Mouse (Mus musculus) embryonic facial prominence, embryonic 14.5 days (tissue): ENCODE measurements around the gene Tbx5. TPM values are rescaled to one million over a fixed set of nuclear protein-coding genes. Genes with fewer than 3 reads are reported as not detected.

Experiments
- ATAC-seq: fragments of 200-750 bp; cut with Nextera tagmentation; 2 replicates; pipeline ENCODE4 v1.8.0; 2017; ENCODE audit warnings: low read depth, moderate number of reproducible peaks, moderate TSS enrichment
- DNase-seq: peaks from one replicate; pipeline ENCODE4 v3.0.0-alpha.2; 2015; ENCODE audit warnings: low spot score
- H3K27ac ChIP-seq: fragments of 300-500 bp; sonication (generic); replicated peaks from 2 replicates; pipeline ENCODE4 v1.5.1; 2014; ENCODE audit warnings: low read depth, mild to moderate bottlenecking, low read length, moderate library complexity
- H3K27me3 ChIP-seq: fragments of 300-500 bp; sonication (generic); replicated peaks from 2 replicates; pipeline ENCODE4 v1.6.1; 2014; ENCODE audit warnings: low read length; ENCODE audit not compliant: control insufficient read depth, insufficient read depth
- H3K36me3 ChIP-seq: fragments of 300-500 bp; sonication (generic); 2 replicates; pipeline ENCODE4 v1.6.1; 2014; ENCODE audit warnings: low read length, mixed read lengths; ENCODE audit not compliant: control insufficient read depth, insufficient read depth
- H3K4me1 ChIP-seq: fragments of 300-500 bp; sonication (generic); 2 replicates; pipeline ENCODE4 v1.6.1; 2014; ENCODE audit warnings: antibody characterized with exemption, low read length; ENCODE audit not compliant: control insufficient read depth, insufficient read depth
- H3K4me2 ChIP-seq: fragments of 300-500 bp; sonication (generic); 2 replicates; pipeline ENCODE4 v1.6.1; 2014; ENCODE audit warnings: low read depth, mild to moderate bottlenecking, low read length, moderate library complexity, mixed read lengths
- H3K4me3 ChIP-seq: fragments of 300-500 bp; sonication (generic); 2 replicates; pipeline ENCODE4 v1.5.1; 2014; ENCODE audit warnings: low read depth, mild to moderate bottlenecking, low read length
- H3K9ac ChIP-seq: fragments of 300-500 bp; sonication (generic); 2 replicates; pipeline ENCODE4 v1.6.1; 2014; ENCODE audit warnings: low read depth, mild to moderate bottlenecking, low read length, moderate library complexity, mixed read lengths
- H3K9me3 ChIP-seq: fragments of 300-500 bp; sonication (generic); 2 replicates; pipeline ENCODE4 v1.6.1; 2016; ENCODE audit warnings: low read length; ENCODE audit not compliant: control insufficient read depth
- WGBS: fragments of 180-500 bp; shearing (Covaris S2); extraction: QIAGEN DNeasy Blood & Tissue Kit; methylation state at CpG from one replicate; pipeline ENCODE4 v1.1.7; 2014; 5-methylcytosine and 5-hydroxymethylcytosine counted together
- polyA plus RNA-seq: library from polyadenylated mRNA; unstranded; fragments of >200 nt; fragmentation: Nextera tagmentation; extraction: Ambion mirVana; gene quantifications from 2 replicates; pipeline ENCODE4 v1.2.1, GENCODE M21; 2014

Gene Tbx5
- polyA plus RNA-seq = 0.24 and 1.5 TPM in 2 replicates

DNA sequence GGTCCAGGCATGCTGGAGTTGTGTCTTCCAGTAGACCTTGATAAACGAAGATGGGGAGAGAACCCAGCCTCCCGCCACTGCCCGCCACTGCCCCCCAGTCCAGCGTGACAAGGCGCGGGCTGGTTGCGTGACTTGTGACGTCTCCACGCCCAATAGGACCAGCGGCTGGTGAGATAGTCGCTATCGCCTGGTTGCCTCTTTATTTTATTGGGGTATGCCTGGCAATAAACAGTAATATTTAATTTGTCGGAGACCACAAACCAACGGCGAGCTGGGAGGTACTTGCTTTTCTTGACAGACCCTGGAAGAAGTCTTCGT lies at the start of gene Tbx5:
TSS of gene Tbx5 (plus strand) at position 190 of the 318 bp plus-strand sequence.
- ATAC-seq = no peak
- H3K9ac ChIP-seq = peak within 1 kb of the TSS; percentile 31; the same call in 1 of the 2 replicates

DNA sequence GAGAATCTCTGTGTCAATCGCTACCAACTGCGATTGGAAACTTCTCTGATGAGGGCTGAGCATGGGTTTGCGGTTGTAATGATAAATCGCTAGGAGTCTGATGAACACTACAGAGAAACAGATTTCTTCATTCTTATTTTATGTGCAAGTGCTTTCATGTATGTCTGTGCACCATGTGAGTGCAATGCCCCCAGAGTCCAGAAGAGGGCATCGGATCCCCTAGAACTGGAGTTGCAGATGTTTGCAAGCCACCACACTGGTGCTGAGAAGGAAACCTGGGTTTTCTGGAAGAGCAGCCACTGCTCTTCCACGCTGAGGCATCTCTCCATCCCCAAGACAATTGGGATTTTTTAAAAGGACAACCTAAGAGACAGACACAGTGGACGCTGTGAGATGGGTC lies 46.5 kb upstream of the Tbx5 start:
- Histone ChIP-seq H3K27ac (no peak overlapping the region), H3K4me1 (no peaks in the 10 kb centered on the region), H3K27me3 (no peaks in the 10 kb centered on the region; the same call in 1 of the 2 replicates), H3K9me3 (peaks cover 4% of the 10 kb centered on the region; the same call in 1 of the 2 replicates), H3K36me3 (no peaks in the 10 kb centered on the region), H3K9ac (no peak overlapping the region), H3K4me3 (no peak overlapping the region), H3K4me2 (no peak overlapping the region)
- DNase-seq (no peak), ATAC-seq (no peak)
- WGBS = 88% methylated on average over 7 of the region's 7 CpGs

More for the DNA sequence above, at the start of gene Tbx5:
- Histone ChIP-seq H3K27ac (no peak within 1 kb of the TSS), H3K4me1 (peaks cover 6% of the 10 kb centered on the region; the same call in 1 of the 2 replicates), H3K4me2 (peak within 1 kb of the TSS; percentile 37), H3K27me3 (peaks cover 98% of the 10 kb centered on the region), H3K4me3 (peak within 1 kb of the TSS; percentile 27), H3K36me3 (no peaks in the 10 kb centered on the region), H3K9me3 (no peaks in the 10 kb centered on the region)
- no peak for DNase-seq
- 3% methylated on average over 16 of the region's 16 CpGs for WGBS

- Histone ChIP-seq H3K9ac (no peak overlapping the region), H3K36me3 (no peaks in the 10 kb centered on the region), H3K4me1 (no peaks in the 10 kb centered on the region), H3K27me3 (peaks cover 47% of the 10 kb centered on the region), H3K27ac (no peak overlapping the region), H3K4me2 (no peak overlapping the region), H3K9me3 (no peaks in the 10 kb centered on the region), H3K4me3 (no peak overlapping the region)
- DNase-seq = peak; percentile 34
- WGBS = 26% methylated on average over 5 of the region's 5 CpGs
- no peak for ATAC-seq
Measured at GRCm38 (mm10) chr5:119791664-119792063, 40.8 kb upstream of the Tbx5 start.

- no peak overlapping the region for H3K9ac ChIP-seq
- ATAC-seq (no peak), DNase-seq (no peak)
- H3K36me3 ChIP-seq = no peaks in the 10 kb centered on the region
- H3K4me2 ChIP-seq = no peak overlapping the region
- H3K27ac ChIP-seq = no peak overlapping the region
- peaks cover 70% of the 10 kb centered on the region for H3K27me3 ChIP-seq
- no peaks in the 10 kb centered on the region for H3K4me1 ChIP-seq
- H3K4me3 ChIP-seq = no peak overlapping the region
- 7% methylated on average over 4 of the region's 4 CpGs for WGBS
- no peaks in the 10 kb centered on the region for H3K9me3 ChIP-seq
Measured at GRCm38 (mm10) chr5:119793972-119794371, 38.5 kb upstream of the Tbx5 start.

DNA sequence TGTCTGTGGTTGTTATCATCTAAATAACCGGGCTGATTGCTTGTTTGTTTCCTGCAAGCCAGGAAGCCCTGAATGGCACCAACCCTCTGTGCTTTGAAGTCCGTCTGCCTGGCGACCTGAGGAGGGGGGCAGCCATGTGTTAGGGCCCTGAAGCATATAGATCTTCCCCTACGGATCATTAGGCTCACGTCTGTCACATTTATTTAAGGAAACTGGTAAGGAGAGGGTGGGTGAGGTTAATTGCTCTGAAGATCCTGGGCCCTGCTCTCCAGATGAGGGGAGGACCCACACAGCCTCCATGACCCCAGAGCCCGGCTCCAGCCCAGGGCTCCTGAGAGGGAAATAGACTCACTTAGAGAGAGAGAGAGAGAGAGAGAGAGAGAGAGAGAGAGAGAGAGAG lies 37.1 kb upstream of the Tbx5 start:
- Histone ChIP-seq H3K36me3 (no peaks in the 10 kb centered on the region), H3K27me3 (peaks cover 84% of the 10 kb centered on the region), H3K4me1 (no peaks in the 10 kb centered on the region), H3K9me3 (no peaks in the 10 kb centered on the region), H3K4me3 (no peak overlapping the region), H3K27ac (no peak overlapping the region), H3K9ac (no peak overlapping the region), H3K4me2 (no peak overlapping the region)
- ATAC-seq (no peak), DNase-seq (no peak)
- WGBS = 4% methylated on average over 6 of the region's 6 CpGs

GRCm38 (mm10) chr5:119795777-119796176 lies 36.7 kb upstream of the Tbx5 start:
- Histone ChIP-seq H3K27me3 (peaks cover 88% of the 10 kb centered on the region), H3K4me2 (no peak overlapping the region), H3K4me3 (no peak overlapping the region), H3K4me1 (no peaks in the 10 kb centered on the region), H3K9me3 (no peaks in the 10 kb centered on the region), H3K36me3 (no peaks in the 10 kb centered on the region), H3K9ac (no peak overlapping the region), H3K27ac (no peak overlapping the region)
- ATAC-seq (no peak), DNase-seq (no peak)
- WGBS = 15% methylated on average over 3 of the region's 3 CpGs

DNA sequence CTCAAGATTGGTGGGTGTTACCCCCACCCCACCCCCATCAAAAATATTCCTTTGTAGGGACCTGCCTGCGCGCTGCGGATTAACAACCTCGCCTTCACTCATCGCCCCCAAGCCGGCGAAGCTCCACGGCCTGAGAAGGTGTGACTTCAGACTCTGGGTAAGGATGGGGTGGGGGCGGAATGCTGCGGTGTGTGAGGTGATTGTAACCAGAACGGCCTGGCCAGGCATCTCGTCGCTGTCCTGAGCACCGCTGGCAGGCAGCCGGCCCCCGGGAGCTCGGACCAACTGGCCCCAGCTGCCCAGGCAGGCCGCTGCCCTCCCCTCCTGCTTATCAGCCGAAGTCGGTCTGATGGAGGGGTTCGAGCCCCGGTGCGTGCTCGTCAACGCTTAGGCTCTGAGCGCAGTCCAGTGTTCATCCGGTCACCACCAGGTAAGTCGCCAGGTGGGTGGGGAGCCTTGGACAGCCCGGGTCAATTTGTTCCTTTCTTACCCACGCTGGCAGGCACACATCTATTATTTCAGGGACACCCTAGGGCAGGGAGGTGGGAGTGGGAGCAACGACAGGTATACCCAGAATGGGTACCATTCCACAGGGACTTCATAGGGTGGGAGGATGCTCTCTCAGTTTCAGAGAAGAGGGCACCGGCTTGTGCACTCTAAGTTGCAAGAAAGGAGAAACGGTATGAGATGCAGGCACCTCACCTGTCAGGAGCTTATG lies 35.9 kb upstream of the Tbx5 start:
- H3K4me2 ChIP-seq = no peak overlapping the region
- peaks cover 96% of the 10 kb centered on the region for H3K27me3 ChIP-seq
- ATAC-seq (no peak), DNase-seq (no peak)
- H3K4me1 ChIP-seq = no peaks in the 10 kb centered on the region
- H3K9ac ChIP-seq = no peak overlapping the region
- no peaks in the 10 kb centered on the region for H3K36me3 ChIP-seq
- H3K27ac ChIP-seq = no peak overlapping the region
- no peak overlapping the region for H3K4me3 ChIP-seq
- under 1% methylated on average over 26 of the region's 33 CpGs for WGBS
- H3K9me3 ChIP-seq = no peaks in the 10 kb centered on the region

DNA sequence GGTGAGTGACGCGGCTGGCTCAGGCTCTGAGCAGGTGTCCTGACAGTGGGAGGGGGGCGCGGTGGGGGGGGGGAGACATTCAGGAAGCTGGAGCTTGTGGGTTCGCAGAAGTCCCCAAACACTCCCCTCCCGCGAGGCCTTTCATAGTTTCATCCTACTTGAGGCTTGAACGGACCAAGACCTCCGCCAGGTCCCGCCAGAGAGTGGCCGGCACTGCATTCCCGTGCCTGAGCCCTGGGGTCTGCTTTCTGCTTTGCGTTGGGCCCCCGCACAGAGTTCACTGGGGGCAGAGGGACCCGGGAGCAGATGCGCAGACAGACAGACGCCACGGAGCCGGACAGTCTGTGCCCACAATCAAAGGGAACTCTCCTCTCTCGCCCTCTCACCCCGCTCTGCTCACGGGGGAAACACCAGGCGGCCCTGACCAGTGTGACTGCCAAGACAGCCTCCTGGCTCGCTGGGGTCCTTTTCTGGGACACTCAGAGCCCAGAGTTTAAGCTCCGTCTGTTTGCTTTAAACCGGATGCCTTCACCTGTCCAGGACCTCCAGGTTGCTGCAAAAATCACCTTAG lies 34.8 kb upstream of the Tbx5 start:
- ATAC-seq (no peak), DNase-seq (no peak)
- peaks cover 100% of the 10 kb centered on the region for H3K27me3 ChIP-seq
- no peak overlapping the region for H3K4me3 ChIP-seq
- no peak overlapping the region for H3K9ac ChIP-seq
- no peak overlapping the region for H3K27ac ChIP-seq
- H3K36me3 ChIP-seq = no peaks in the 10 kb centered on the region
- 2% methylated on average over 21 of the region's 26 CpGs for WGBS
- no peaks in the 10 kb centered on the region for H3K9me3 ChIP-seq
- H3K4me2 ChIP-seq = no peak overlapping the region
- H3K4me1 ChIP-seq = no peaks in the 10 kb centered on the region

DNA sequence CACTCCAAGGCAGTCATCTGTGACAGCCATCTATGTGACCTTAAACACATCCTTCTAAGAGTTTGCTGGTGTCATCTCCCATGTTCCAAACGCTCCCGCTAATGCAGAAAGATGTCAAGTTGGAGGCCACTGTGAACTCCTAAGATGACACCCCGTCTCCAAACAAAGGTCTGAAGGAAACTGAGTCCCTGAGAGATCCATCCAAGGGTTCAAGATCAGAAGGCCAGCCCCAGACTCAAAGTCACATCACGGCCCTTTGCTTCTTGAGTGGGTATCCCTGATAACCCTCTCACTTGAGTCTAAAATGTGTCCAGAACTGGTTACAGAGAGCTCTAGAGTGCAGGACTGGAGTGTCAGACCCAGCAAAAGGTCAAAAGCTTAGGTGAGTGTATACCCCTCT lies 34.2 kb upstream of the Tbx5 start:
- 3% methylated on average over 4 of the region's 4 CpGs for WGBS
- no peak overlapping the region for H3K4me3 ChIP-seq
- ATAC-seq = no peak
- H3K4me2 ChIP-seq = no peak overlapping the region
- no peaks in the 10 kb centered on the region for H3K9me3 ChIP-seq
- no peak for DNase-seq
- H3K27me3 ChIP-seq = peaks cover 100% of the 10 kb centered on the region
- H3K27ac ChIP-seq = no peak overlapping the region
- no peak overlapping the region for H3K9ac ChIP-seq
- no peaks in the 10 kb centered on the region for H3K4me1 ChIP-seq
- H3K36me3 ChIP-seq = no peaks in the 10 kb centered on the region
